Mouse (Mus musculus): ENCODE measurements around the gene Dnajc21.

Gene Dnajc21

GRCm38 (mm10) chr15:10426545-10427266, 43.6 kb downstream of the Dnajc21 start:
- DNase-seq, result no peak

- no peak for DNase-seq
Observed at GRCm38 (mm10) chr15:10426124-10426523, 44.2 kb downstream of the Dnajc21 start.

GRCm38 (mm10) chr15:10421785-10422144, 48.6 kb downstream of the Dnajc21 start:
- no peak for DNase-seq

- no peak for DNase-seq
Observed at GRCm38 (mm10) chr15:10421138-10421784, 49.1 kb downstream of the Dnajc21 start.

GRCm38 (mm10) chr15:10413656-10414055, 56.7 kb downstream of the Dnajc21 start:
- DNase-seq, result no peak

- no peak for DNase-seq
Observed at GRCm38 (mm10) chr15:10410881-10411280, 59.4 kb downstream of the Dnajc21 start.

- DNase-seq, result no peak
Observed at GRCm38 (mm10) chr15:10409842-10410241, 60.5 kb downstream of the Dnajc21 start.

GRCm38 (mm10) chr15:10400415-10400814, 69.9 kb downstream of the Dnajc21 start:
- no peak for DNase-seq

- peak; percentile 31 to 52 for DNase-seq
Observed at GRCm38 (mm10) chr15:10399795-10400194, 70.5 kb downstream of the Dnajc21 start.

Data from lung, postnatal 4 days (tissue).